Mouse (Mus musculus) left cerebral cortex, adult 9 months (tissue): Measurements from ENCODE around the gene Atg4a-ps.
"Not testable (repeated sequence)": the region's sequence is repeated elsewhere in the genome, so short reads cannot be mapped to it uniquely, and the experiment has no call there.

Experiments
- DNase-seq, 2 experiments: peaks; one replicate each; pipeline ENCODE4 v3.0.0; 2022; ENCODE audit warnings: low spot score in 2 of 2

Atg4a-ps gene

DNA sequence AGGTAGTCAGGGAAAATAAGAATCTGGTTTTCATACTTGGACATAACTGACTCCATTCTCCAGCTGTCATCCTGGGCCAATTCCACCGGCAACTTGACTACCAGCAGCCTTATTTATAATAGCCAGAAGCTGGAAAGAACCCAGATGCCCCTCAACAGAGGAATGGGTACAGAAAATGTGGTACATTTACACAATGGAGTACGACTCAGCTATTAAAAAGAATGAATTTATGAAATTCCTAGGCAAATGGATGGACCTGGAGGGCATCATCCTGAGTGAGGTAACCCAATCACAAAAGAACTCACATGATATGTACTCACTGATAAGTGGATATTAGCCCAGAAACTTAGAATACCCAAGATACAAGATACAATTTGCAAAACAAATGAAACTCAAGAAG lies at the start of gene Atg4a-ps:
TSS of gene Atg4a-ps (minus strand) at position 101 of the 400 bp plus-strand sequence.
- DNase-seq, result not testable (repeated sequence)

- DNase-seq, result no peak
These were observed 49.7 kb upstream of the Atg4a-ps start for GRCm38 (mm10) chr3:103695556-103695955.

GRCm38 (mm10) chr3:103690506-103690905 lies 44.6 kb upstream of the Atg4a-ps start:
- no peak for DNase-seq

GRCm38 (mm10) chr3:103689043-103689442 lies 43.2 kb upstream of the Atg4a-ps start:
- no peak for DNase-seq

GRCm38 (mm10) chr3:103683966-103684319 lies 38.1 kb upstream of the Atg4a-ps start:
- DNase-seq, result no peak

- DNase-seq, result peak; percentile 62 to 76
These were observed 37.5 kb upstream of the Atg4a-ps start for GRCm38 (mm10) chr3:103683234-103683965.

DNA sequence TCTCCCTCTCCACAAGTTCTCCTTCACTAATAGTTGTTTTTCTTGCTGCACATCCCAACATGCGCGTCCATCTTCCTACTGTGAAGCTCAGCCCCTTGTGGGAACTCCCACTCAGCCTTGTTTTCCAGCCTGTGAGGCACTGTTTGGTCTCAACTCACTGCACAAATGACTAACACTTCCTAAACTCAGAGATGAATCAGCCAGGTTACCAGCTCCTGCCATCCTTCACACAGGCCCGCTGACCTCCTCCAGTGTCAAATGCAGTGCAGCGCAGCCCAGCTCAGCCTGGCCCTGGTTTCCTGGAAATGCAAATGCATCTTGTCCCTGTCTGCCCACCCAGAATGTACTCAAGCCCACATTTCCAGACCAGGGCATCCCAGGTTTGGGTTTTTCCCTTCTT lies 36.6 kb upstream of the Atg4a-ps start:
- DNase-seq, result peak; percentile 25 to 32

GRCm38 (mm10) chr3:103678811-103679210 lies 32.9 kb upstream of the Atg4a-ps start:
- DNase-seq, result no peak

DNA sequence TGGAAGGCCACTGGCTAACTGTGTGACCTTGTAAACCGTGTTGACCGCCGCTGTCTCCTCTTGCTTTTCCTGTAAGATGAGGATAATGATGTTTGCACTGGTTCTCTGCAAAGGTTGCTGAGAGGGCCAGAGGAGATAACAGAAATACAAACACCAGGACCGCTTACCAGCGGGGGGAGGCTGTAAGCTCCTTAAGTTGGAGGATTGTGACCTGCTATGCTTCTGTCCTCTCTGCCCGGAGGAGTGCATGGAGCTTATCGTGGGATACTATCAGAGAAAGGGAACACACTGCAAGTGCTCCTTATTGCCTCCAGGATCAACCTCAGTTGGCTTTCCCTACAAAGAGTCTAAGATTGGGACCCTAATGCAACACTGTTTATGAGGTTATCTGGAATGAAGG lies 26.8 kb upstream of the Atg4a-ps start:
- no peak for DNase-seq

DNA sequence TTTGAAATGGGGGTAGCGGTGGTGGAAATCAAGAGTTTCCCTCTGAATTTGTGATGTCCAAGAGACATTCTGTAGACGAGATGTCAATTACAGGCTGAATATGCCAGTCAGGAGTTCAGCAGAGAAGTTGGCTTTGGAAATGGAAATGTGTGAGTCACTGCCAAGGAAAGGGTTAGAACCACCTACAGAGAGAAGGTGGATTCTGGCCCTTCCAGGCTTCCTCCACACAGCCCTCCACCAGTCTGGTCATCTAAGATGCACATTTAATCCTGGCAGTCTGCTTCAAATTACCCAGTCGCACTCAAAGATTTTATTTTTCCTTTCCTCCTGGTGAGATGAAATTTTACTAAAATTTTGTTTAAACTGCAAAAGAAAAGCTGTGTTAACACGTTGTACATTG lies 26.2 kb upstream of the Atg4a-ps start:
- DNase-seq, result no peak

DNA sequence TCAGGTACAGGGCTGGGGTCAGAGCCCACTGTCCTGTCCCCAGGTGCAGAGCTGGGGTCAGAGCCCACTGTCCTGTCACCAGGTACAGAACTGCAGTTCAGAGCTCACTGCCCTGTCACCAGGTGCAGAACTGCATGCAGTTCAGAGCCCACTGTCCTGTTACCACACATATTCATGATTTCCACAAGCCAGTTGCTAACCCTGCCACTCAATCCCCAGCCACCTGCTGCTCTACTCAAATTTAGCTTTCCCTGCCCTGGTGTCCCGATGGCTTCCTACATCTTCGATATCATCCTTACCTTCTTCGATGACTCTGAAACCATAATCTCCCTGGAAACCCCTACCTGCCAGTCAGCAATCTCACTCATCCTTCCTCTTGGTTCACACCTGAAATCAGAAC lies 17.5 kb upstream of the Atg4a-ps start:
- no peak for DNase-seq

- DNase-seq, result peak in 1 of 2 experiments; percentile 44
These were observed 15.8 kb upstream of the Atg4a-ps start for GRCm38 (mm10) chr3:103661714-103662113.

- peak in 1 of 2 experiments; percentile 39 for DNase-seq
These were observed 14.1 kb upstream of the Atg4a-ps start for GRCm38 (mm10) chr3:103660012-103660411.

DNA sequence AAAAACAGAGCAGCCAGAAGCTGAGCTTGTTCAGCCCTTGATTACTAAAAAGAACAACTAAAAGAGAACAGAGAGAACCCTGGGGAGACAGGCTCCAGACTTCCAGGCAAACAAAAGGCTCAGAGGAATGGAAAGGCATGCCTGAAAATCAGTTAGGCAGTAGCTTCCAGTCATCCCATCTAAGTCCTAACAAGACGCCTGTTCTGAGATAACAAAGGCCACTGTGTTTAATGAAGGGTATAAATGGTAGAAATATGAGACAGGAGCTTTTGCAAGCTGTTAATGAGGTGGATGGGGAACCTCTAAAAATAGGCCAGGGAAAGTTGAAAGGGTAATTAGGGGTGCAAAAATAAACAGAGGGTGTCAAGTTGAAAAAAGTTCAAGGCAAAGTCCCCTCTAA lies 4.5 kb upstream of the Atg4a-ps start:
- DNase-seq, result no peak

DNA sequence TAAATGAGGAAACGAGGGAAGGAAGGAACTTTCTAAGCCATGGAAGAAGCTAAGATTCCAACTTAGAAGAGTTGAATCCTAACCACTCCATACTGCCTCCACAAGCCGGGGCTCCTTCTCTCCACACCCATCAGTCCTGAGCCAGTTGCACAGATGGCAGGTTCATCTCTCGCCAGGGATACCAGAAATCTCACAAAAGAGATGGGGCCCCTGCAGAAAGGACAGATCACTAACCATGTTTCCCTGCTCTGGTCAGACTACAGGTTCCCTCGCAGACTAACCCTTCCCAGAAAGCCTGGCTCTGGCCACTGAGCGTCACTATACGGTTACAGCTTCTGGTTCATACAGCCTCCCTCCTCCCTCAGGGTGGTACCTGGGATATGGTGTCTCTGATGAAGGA lies 3.8 kb upstream of the Atg4a-ps start:
- DNase-seq, result no peak

GRCm38 (mm10) chr3:103648486-103648885 lies 2.6 kb upstream of the Atg4a-ps start:
- DNase-seq, result no peak

- DNase-seq, result no peak
These were observed 1.4 kb upstream of the Atg4a-ps start for GRCm38 (mm10) chr3:103647164-103647867.

DNA sequence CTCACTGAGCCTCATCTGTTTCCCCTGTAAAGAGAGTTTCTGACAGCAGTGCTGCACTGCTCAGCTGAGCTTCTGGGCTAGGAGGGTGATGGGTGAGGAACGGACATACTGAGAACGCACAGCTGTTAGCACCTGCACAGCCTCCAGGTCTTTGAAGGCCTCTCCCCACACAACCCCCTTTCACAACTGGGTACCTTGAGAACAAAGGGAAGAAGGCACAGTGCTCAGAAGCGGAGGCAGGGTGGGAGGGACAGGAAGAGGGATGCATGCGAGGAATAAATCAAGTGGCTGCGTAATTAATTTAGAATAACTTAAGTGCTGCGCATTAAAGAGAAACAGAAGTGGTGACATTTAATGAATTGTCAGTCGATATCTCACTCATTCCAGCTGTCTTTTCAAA lies 4.6 kb downstream of the Atg4a-ps start:
- DNase-seq, result no peak

- no peak for DNase-seq
These were observed 5.6 kb downstream of the Atg4a-ps start for GRCm38 (mm10) chr3:103640226-103640803.

- DNase-seq, result no peak
These were observed 8.2 kb downstream of the Atg4a-ps start for GRCm38 (mm10) chr3:103637641-103638040.

- DNase-seq, result no peak
These were observed 11.6 kb downstream of the Atg4a-ps start for GRCm38 (mm10) chr3:103634256-103634655.

- DNase-seq, result no peak
These were observed 12.0 kb downstream of the Atg4a-ps start for GRCm38 (mm10) chr3:103633831-103634230.

GRCm38 (mm10) chr3:103633124-103633523 lies 12.7 kb downstream of the Atg4a-ps start:
- no peak for DNase-seq
